Mouse (Mus musculus) E14TG2a.4 (cell line): ENCODE data around the gene Dtwd1.

Source experiments
- CTCF ChIP-seq: conservative IDR thresholded peaks from 2 replicates; pipeline ENCODE4 v1.5.1; 2014; ENCODE audit warnings: low read length
- NANOG ChIP-seq: IDR thresholded peaks from 2 replicates; pipeline ENCODE4 v1.6.1; 2014; ENCODE audit warnings: borderline replicate concordance, low read length, mixed read lengths
- POU5F1 ChIP-seq: IDR thresholded peaks from 2 replicates; pipeline ENCODE4 v1.6.1; 2014; ENCODE audit warnings: low read length, borderline replicate concordance

- TF ChIP-seq CTCF (no peak), NANOG (no peak), POU5F1 (no peak)
These were observed 19.5 kb downstream of the Dtwd1 start for GRCm38 (mm10) chr2:126171427-126171826.
